In the genomic region with DNA sequence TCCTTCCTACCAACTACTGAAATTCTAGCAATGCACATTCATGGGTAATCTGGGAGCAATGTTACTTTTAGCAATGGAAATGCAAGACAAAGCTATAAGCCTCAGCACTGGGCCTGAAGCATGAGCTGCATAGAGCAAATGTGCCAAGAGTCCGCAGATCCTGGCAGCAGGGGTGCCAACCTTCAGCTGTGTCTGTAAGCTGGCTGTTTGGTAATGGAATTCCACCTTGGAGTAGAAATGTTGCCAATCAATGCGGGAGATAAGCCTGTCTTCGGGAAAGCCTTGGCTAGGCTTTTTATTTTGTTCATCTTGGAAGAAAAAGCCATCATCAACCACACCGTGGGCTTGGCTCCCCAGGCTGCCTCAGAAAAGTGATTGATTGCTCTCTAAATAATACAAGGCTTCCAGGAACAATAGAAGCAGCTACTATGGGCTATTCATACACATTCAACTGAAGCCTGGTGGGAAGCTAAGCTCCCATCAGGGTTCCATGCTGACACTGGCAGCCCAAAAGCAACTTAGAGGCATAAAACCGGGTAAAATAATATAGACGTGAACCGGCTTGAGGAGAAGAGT, we compare ENCODE assay signal across 18 mouse cellular contexts.
DNase-seq lines count a peak whose midpoint lies in the region; ATAC-seq and TF ChIP-seq lines count a peak whose summit lies in the region.
"Had no signal": no experiment of that assay in that cellular context is flagged by ENCODE, and none has a peak within 500 bp of the region (broad histone marks: within the 10 kb centered on the region; RNA-seq: fewer than 3 reads in every experiment).

No protein-coding gene starts in this region.

- TF ChIP-seq CTCF in cerebellum, adult 2 months (IDR thresholded peaks at IDR 0.05; ENCODE audit: borderline replicate concordance, insufficient read depth, low read depth, low read length) = no peak
- no peak for TF ChIP-seq CTCF in midbrain, postnatal 0 days (IDR thresholded peaks at IDR 0.05)

- no peak overlapping the region for H3K9ac ChIP-seq in midbrain, embryonic 11.5 days (ENCODE audit: low read length)
- H3K9ac ChIP-seq in midbrain, embryonic 15.5 days = no peak overlapping the region
- H3K9ac ChIP-seq in midbrain, postnatal 0 days (replicated peaks; ENCODE audit: low read length, poor library complexity, severe bottlenecking) = no peak overlapping the region
- H3K9ac ChIP-seq: heart, embryonic 12.5 days; liver, embryonic 12.5 days had no signal

- TF ChIP-seq POLR2A in cerebellum, adult 2 months (IDR thresholded peaks at IDR 0.05; ENCODE audit: borderline replicate concordance, insufficient read depth, low read length) = no peak

- peak; percentile 79 for DNase-seq in midbrain, embryonic 11.5 days (ENCODE audit: low spot score, missing footprints)
- peak; percentile 66 to 82 for DNase-seq in cerebellum, adult 2 months
- DNase-seq in fat pad, adult 2 months (ENCODE audit: extremely low read depth, low read depth, low spot score) = peak; percentile 7
- peak; percentile 66 for DNase-seq in midbrain, postnatal 0 days (ENCODE audit: low spot score)
- no peak for DNase-seq in adipocyte (ENCODE audit: low spot score)
- DNase-seq in left cerebral cortex, postnatal 36 days (ENCODE audit: low spot score in 2 of 2) = no peak
- DNase-seq in natural killer cell, adult 2 months (ENCODE audit: low spot score in 2 of 2) = no peak
- DNase-seq: gastrocnemius, postnatal 14 days; heart, postnatal 4 days; right cerebral cortex, adult 18-20 months; thymus, postnatal 36 days had no signal

- H3K4me1 ChIP-seq in midbrain, embryonic 11.5 days (ENCODE audit: control insufficient read depth, insufficient read depth, low read length) = peaks cover 6% of the 10 kb centered on the region; the same call in 1 of the 2 replicates
- H3K4me1 ChIP-seq in midbrain, embryonic 15.5 days = no peaks in the 10 kb centered on the region; the same call in 1 of the 2 replicates
- peaks cover 12% of the 10 kb centered on the region for H3K4me1 ChIP-seq in cerebellum, adult 2 months (ENCODE audit: control insufficient read depth, insufficient read depth, low read length)
- no peaks in the 10 kb centered on the region for H3K4me1 ChIP-seq in midbrain, postnatal 0 days (ENCODE audit: insufficient read depth, low read length)
- H3K4me1 ChIP-seq: liver, embryonic 12.5 days had no signal

- H3K36me3 ChIP-seq in midbrain, embryonic 11.5 days (ENCODE audit: control insufficient read depth, insufficient read depth, low read length) = no peaks in the 10 kb centered on the region
- no peaks in the 10 kb centered on the region for H3K36me3 ChIP-seq in midbrain, embryonic 15.5 days (replicated peaks)
- no peaks in the 10 kb centered on the region for H3K36me3 ChIP-seq in midbrain, postnatal 0 days (ENCODE audit: insufficient read depth, low read length)
- H3K36me3 ChIP-seq: heart, embryonic 12.5 days; liver, embryonic 12.5 days had no signal

- H3K4me3 ChIP-seq in midbrain, embryonic 11.5 days (ENCODE audit: low read depth, low read length) = no peak overlapping the region
- H3K4me3 ChIP-seq in midbrain, embryonic 15.5 days = no peak overlapping the region
- H3K4me3 ChIP-seq in cerebellum, adult 2 months (replicated peaks; ENCODE audit: insufficient read depth, low read depth, low read length) = no peak overlapping the region
- no peak overlapping the region for H3K4me3 ChIP-seq in midbrain, postnatal 0 days (ENCODE audit: low read depth, low read length)
- H3K4me3 ChIP-seq: heart, embryonic 12.5 days; layer of hippocampus, adult 2 months; liver, embryonic 12.5 days had no signal

- intact Hi-C loops in left cerebral cortex, postnatal 36 days (cut with DNase I) = loop anchor here (10.0 kb wide), 1 partner anchor 1585 kb away; no protein-coding TSS in a partner anchor

- H3K27me3 ChIP-seq in midbrain, embryonic 11.5 days (ENCODE audit: control insufficient read depth, insufficient read depth, low read length) = no peaks in the 10 kb centered on the region
- H3K27me3 ChIP-seq in midbrain, embryonic 15.5 days (replicated peaks) = no peaks in the 10 kb centered on the region
- no peaks in the 10 kb centered on the region for H3K27me3 ChIP-seq in cerebellum, adult 2 months (ENCODE audit: control insufficient read depth, insufficient read depth, low read length)
- H3K27me3 ChIP-seq in midbrain, postnatal 0 days (ENCODE audit: insufficient read depth, low read length) = no peaks in the 10 kb centered on the region
- H3K27me3 ChIP-seq: CH12.LX; liver, embryonic 12.5 days had no signal

- no peak overlapping the region for H3K27ac ChIP-seq in midbrain, embryonic 11.5 days (ENCODE audit: low read depth, low read length)
- no peak overlapping the region for H3K27ac ChIP-seq in midbrain, embryonic 15.5 days
- H3K27ac ChIP-seq in cerebellum, adult 2 months (ENCODE audit: insufficient read depth, low read length) = no peak overlapping the region
- H3K27ac ChIP-seq in midbrain, postnatal 0 days (ENCODE audit: low read depth, low read length) = no peak overlapping the region
- H3K27ac ChIP-seq: layer of hippocampus, adult 2 months; liver, embryonic 12.5 days; stomach, postnatal 0 days had no signal

- H3K4me2 ChIP-seq in midbrain, embryonic 11.5 days = no peak overlapping the region
- no peak overlapping the region for H3K4me2 ChIP-seq in midbrain, embryonic 15.5 days
- no peak overlapping the region for H3K4me2 ChIP-seq in midbrain, postnatal 0 days (ENCODE audit: low read depth, low read length, poor library complexity, severe bottlenecking)
- H3K4me2 ChIP-seq: heart, embryonic 12.5 days; liver, embryonic 12.5 days had no signal

- no peak for ATAC-seq in midbrain, embryonic 11.5 days (ENCODE audit: low FRiP score)
- no peak for ATAC-seq in midbrain, embryonic 15.5 days (replicated peaks)
- no peak for ATAC-seq in midbrain, postnatal 0 days (ENCODE audit: low FRiP score)
- ATAC-seq: liver, embryonic 12.5 days; lung, postnatal 0 days had no signal

- H3K9me3 ChIP-seq in midbrain, embryonic 11.5 days (ENCODE audit: control insufficient read depth, low read length) = no peaks in the 10 kb centered on the region
- H3K9me3 ChIP-seq in midbrain, embryonic 15.5 days = no peaks in the 10 kb centered on the region
- H3K9me3 ChIP-seq in midbrain, postnatal 0 days (ENCODE audit: low read length) = no peaks in the 10 kb centered on the region
- H3K9me3 ChIP-seq: liver, embryonic 12.5 days had no signal

- 24% methylated on average over 7 of the region's 7 CpGs for WGBS in midbrain, embryonic 11.5 days
- 21% methylated on average over 7 of the region's 7 CpGs for WGBS in midbrain, embryonic 15.5 days
- WGBS in cerebellum, adult 2 months = 9% methylated on average over 7 of the region's 7 CpGs
- WGBS in midbrain, postnatal 0 days = 15% methylated on average over 7 of the region's 7 CpGs

Comparison
In these comparisons a context has a peak if more than half of its experiments do, and no peak if none do; other contexts are left out.
1. DNase-seq: peak in midbrain, embryonic 11.5 days (single experiment), cerebellum, adult 2 months (2 of 2), fat pad, adult 2 months (single experiment) and midbrain, postnatal 0 days (single experiment); none in adipocyte (single experiment), left cerebral cortex, postnatal 36 days (0 of 2) and natural killer cell, adult 2 months (0 of 2).